Mouse (Mus musculus) ovary, postnatal 10 days (tissue): Measurements from ENCODE around the gene 2310061N02Rik.
"Not testable (repeated sequence)": the region's sequence is repeated elsewhere in the genome, so short reads cannot be mapped to it uniquely, and the experiment has no call there.

ENCODE experiments used
- DNase-seq: peaks from one replicate; pipeline ENCODE4 v3.0.0; 2022; ENCODE audit warnings: low spot score

2310061N02Rik gene

GRCm38 (mm10) chr16:88707496-88708012, at the start of gene 2310061N02Rik:
TSS of gene 2310061N02Rik (minus strand) at chr16:88707962.
- DNase-seq = no peak

- DNase-seq = not testable (repeated sequence)
Measured at GRCm38 (mm10) chr16:88751535-88751934, 43.8 kb upstream of the 2310061N02Rik start, which contains the start of gene Krtap13. TSS of gene Krtap13 (minus strand) at chr16:88751635.

- DNase-seq = no peak
Measured at GRCm38 (mm10) chr16:88747943-88748342, 40.2 kb upstream of the 2310061N02Rik start.

DNA sequence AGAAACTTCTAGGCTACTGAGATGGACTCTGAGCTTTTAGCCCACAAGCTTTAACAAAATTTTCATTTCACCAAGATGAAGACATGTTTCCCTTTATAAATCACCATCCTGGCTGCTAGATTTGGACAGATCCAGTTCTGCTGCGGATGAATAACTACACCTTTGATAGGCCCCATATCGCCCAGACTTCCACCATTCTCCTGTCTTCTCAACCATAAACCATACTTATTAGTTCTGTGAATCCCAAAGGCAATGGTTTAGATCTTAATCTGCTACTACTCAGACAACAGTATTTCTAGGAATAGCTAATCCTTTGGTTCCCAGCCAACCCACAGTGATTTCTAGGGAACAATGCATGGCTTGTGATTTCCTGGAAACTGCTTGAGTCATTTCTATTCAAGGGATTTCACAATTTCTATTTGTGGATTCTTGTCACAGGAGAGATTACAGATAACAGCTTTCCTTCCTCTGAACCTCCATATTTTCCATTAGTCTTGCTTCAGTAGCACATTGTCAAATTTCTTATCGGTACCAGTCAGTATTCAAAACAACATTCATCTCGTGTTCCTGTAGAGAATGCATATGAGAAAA, 37.1 kb upstream of the 2310061N02Rik start:
- DNase-seq = no peak

DNA sequence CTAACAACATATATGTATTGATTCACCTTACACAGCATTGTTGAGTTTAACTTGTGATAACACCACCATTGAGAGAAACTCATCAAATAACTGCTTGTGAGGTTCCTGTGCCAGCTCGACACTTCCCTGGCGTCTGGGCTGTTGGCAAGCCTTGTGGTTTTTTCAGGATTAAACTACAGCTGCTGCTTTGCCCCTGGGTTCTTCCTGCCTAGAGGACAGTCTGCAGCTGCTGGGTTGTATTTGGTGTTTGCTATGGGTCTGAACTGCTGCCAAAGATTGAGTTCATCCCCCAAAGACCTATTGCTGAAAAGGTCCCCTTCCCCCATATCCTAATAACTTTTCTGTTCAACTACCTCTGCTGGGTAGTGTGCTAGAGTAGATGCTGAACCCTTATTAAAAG, 27.6 kb upstream of the 2310061N02Rik start:
- no peak for DNase-seq

- no peak for DNase-seq
Measured at GRCm38 (mm10) chr16:88728812-88729275, 21.1 kb upstream of the 2310061N02Rik start, which contains the start of gene Krtap13-1. TSS of gene Krtap13-1 (plus strand) at chr16:88728862.

GRCm38 (mm10) chr16:88720031-88720430, 12.3 kb upstream of the 2310061N02Rik start:
- no peak for DNase-seq

- no peak for DNase-seq
Measured at GRCm38 (mm10) chr16:88716549-88716948, 8.8 kb upstream of the 2310061N02Rik start.

DNA sequence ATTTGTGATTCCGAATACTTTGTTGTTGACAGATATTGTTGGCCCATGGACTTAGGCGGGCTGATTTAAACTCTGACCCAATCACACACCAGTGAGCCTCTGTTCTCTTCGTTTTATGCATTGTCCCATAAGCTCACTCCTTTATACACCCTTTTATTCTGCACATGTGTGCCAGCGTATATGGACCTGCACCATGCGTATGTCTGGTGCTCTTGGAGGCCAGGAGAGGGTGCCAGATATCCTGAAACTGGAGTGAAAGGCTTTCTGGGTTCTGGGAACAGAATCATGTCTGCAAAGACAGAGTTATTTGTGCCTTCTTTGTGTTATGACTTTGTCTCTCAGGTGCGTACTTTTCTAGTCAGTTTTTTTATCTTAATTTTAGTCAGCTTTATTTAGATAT, 3.5 kb upstream of the 2310061N02Rik start:
- DNase-seq = no peak

- no peak for DNase-seq
Measured at GRCm38 (mm10) chr16:88710757-88711156, 3.0 kb upstream of the 2310061N02Rik start.

DNA sequence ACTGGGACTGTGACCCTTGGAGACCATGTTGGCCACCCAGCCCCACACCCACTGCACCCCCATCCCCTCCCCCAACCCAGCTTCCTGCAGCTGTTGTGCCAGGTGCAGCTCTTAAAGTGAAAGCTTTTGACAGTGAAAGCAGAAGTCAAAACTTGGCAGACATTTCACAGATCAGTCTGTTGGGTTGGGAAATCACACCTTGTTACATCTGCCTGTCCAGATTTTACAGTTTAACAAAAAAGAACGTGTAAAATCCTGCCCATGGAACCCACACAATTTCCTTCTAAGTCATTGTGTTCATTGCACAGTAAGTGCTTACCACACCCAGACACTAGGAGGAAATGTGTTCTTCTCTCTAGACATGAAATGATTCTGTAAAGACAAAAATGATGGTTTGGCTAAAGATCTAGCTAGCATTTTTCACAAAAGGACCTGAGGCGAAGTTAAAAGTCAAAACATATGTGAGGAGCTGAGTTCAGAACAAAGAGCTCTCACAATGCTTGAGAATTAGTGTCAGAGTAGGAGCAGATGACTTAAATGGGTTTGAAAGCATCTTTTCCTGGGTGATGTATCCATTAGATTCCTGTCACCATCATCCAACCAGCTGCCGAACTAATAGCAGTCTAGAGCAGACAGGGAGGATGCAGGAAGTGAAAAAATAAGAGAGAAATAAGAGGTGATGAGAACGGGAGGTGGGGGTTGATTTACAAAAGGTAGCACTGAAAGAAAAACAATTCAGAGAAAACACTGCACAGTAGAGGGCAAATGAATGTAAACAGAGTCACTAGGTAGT, 6.5 kb downstream of the 2310061N02Rik start:
- DNase-seq = no peak

DNA sequence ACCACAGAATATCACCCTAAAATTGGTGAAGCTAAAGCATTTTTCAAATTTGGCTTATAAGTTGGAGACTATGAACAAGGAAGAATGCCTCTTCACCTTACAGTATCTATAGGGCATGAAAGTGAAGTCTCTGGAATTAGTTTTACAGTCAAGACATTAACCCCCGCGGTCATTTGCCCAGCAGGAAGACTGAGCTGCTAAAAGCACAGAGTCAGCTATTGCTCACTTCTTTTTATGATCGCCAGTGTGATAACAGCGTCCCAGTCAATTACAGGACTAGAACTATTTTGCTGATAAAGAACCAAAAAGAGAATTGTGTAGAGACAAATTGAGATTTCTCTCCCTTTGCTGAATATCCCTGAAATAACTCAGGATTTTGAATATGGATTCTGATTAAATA, 11.5 kb downstream of the 2310061N02Rik start:
- no peak for DNase-seq

- no peak for DNase-seq
Measured at GRCm38 (mm10) chr16:88681282-88681681, 26.5 kb downstream of the 2310061N02Rik start.

DNA sequence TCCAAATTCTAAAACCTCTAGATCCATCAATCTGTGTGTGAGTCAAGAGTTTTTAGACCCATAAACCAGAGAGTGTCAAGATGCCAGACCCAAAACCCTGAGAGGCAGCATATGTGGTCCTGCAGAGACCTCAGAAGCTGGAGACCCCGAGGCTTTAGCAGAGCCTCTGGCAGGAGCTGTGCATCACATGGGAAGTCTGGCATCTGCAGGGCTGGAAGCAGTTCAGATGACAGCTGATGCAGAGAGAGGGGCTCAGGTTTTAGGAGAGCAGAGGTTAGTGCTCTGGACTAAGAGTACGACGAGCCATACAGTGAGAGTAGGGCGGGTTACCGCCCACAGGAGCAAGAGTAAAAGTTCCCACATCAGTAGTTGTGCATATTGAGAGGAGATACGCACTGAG, 28.7 kb downstream of the 2310061N02Rik start:
- DNase-seq = no peak

- DNase-seq = no peak
Measured at GRCm38 (mm10) chr16:88671571-88671970, 36.2 kb downstream of the 2310061N02Rik start, which contains the start of gene Krtap27-1. TSS of gene Krtap27-1 (minus strand) at chr16:88671671.

DNA sequence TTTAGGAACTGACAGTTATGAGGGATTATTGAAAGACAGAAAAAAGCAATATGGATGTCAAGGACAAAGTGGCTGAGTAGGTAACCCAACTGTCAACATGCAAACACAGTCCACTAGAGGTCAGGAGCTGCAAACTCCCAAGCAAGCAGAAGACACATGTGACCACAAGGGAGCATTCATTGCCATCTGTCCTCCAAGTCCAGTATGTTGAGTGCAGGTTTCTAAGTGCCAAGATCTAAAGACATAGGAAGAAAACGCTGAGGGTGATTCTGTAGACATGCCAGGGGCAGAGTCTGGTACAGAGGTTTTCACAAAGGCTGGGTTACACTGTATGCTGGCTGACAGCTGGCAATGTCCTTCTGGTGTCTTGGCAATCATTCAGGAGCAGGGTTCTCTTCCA, 50.3 kb downstream of the 2310061N02Rik start:
- DNase-seq = no peak
